Mouse (Mus musculus) lung, embryonic 15.5 days (tissue): ENCODE results near the gene Gm21972. TPM values are rescaled to one million over a fixed set of nuclear protein-coding genes. Genes with fewer than 3 reads are reported as not detected.
A peak's percentile ranks its signal among the peaks of the same experiment; 100 is the strongest.

ENCODE experiments used
- ATAC-seq: fragments of 200-750 bp; cut with Nextera tagmentation; 2 replicates; pipeline ENCODE4 v1.8.0; 2017; ENCODE audit warnings: moderate number of reproducible peaks, borderline replicate concordance; ENCODE audit not compliant: low FRiP score, low TSS enrichment; ENCODE audit errors: extremely low read depth
- H3K27ac ChIP-seq: fragments of 300-500 bp; sonication (generic); 2 replicates; pipeline ENCODE4 v1.5.1; 2015; ENCODE audit warnings: moderate library complexity, mild to moderate bottlenecking, inconsistent platforms
- H3K27me3 ChIP-seq: fragments of 300-500 bp; sonication (generic); 2 replicates; pipeline ENCODE4 v1.6.1; 2015; ENCODE audit warnings: inconsistent platforms
- H3K36me3 ChIP-seq: fragments of 300-500 bp; sonication (generic); 2 replicates; pipeline ENCODE4 v1.6.1; 2015; ENCODE audit warnings: inconsistent platforms
- H3K4me1 ChIP-seq: fragments of 300-500 bp; sonication (generic); 2 replicates; pipeline ENCODE4 v1.6.1; 2015; ENCODE audit warnings: inconsistent platforms
- H3K4me2 ChIP-seq: fragments of 300-500 bp; sonication (generic); 2 replicates; pipeline ENCODE4 v1.6.1; 2015; ENCODE audit warnings: inconsistent platforms, mild to moderate bottlenecking, moderate library complexity
- H3K4me3 ChIP-seq: fragments of 300-500 bp; sonication (generic); 2 replicates; pipeline ENCODE4 v1.5.1; 2015; ENCODE audit warnings: mild to moderate bottlenecking, inconsistent platforms
- H3K9ac ChIP-seq: fragments of 300-500 bp; sonication (generic); 2 replicates; pipeline ENCODE4 v1.6.1; 2015; ENCODE audit warnings: inconsistent platforms
- H3K9me3 ChIP-seq: fragments of 300-500 bp; sonication (generic); 2 replicates; pipeline ENCODE4 v1.6.1; 2016; ENCODE audit warnings: inconsistent platforms
- WGBS: fragments of 180-500 bp; shearing (Covaris S2); methylation state at CpG from one replicate; pipeline ENCODE4 v1.1.7; 2015; 5-methylcytosine and 5-hydroxymethylcytosine counted together
- polyA plus RNA-seq: library from polyadenylated mRNA; unstranded; fragments of >200 nt; fragmentation: Nextera tagmentation; extraction: Ambion mirVana; gene quantifications from 2 replicates; pipeline ENCODE4 v1.2.1, GENCODE M21; 2015

Gm21972 gene
- polyA plus RNA-seq, 1 experiment from 2014 or later = 0.44 TPM

- H3K4me2 ChIP-seq = no peak overlapping the region
- H3K27me3 ChIP-seq = no peaks in the 10 kb centered on the region
- H3K4me1 ChIP-seq = no peaks in the 10 kb centered on the region
- ATAC-seq = no peak
- no peak overlapping the region for H3K4me3 ChIP-seq
- H3K9ac ChIP-seq = no peak overlapping the region
- H3K36me3 ChIP-seq = 0 out of 2 replicates have a peak, but pooled peaks cover 18% of the 10 kb centered on the region
- H3K9me3 ChIP-seq = no peaks in the 10 kb centered on the region
- H3K27ac ChIP-seq = no peak overlapping the region
- 50% methylated on average over 2 of the region's 2 CpGs for WGBS
Measured at GRCm38 (mm10) chr1:86176066-86176465, 42.6 kb downstream of the Gm21972 start.

GRCm38 (mm10) chr1:86178462-86179253 is 45.2 kb downstream of the Gm21972 start:
- no peak overlapping the region for H3K4me2 ChIP-seq
- H3K9ac ChIP-seq = no peak overlapping the region
- H3K36me3 ChIP-seq = 0 out of 2 replicates have a peak, but pooled peaks cover 8% of the 10 kb centered on the region
- ATAC-seq = peak; percentile 44; the same call in 1 of the 2 replicates
- H3K4me1 ChIP-seq = no peaks in the 10 kb centered on the region
- no peaks in the 10 kb centered on the region for H3K9me3 ChIP-seq
- no peaks in the 10 kb centered on the region for H3K27me3 ChIP-seq
- H3K4me3 ChIP-seq = no peak overlapping the region
- no peak overlapping the region for H3K27ac ChIP-seq
- WGBS = 50% methylated on average over 7 of the region's 7 CpGs

- H3K4me1 ChIP-seq = no peaks in the 10 kb centered on the region
- 0 out of 2 replicates have a peak, but pooled peaks cover 1% of the 10 kb centered on the region for H3K36me3 ChIP-seq
- H3K4me2 ChIP-seq = no peak overlapping the region
- peak overlapping the region; percentile 34; the same call in 1 of the 2 replicates for H3K27ac ChIP-seq
- WGBS = 60% methylated on average over 5 of the region's 5 CpGs
- H3K4me3 ChIP-seq = no peak overlapping the region
- H3K27me3 ChIP-seq = no peaks in the 10 kb centered on the region
- no peak for ATAC-seq
- no peaks in the 10 kb centered on the region for H3K9me3 ChIP-seq
- no peak overlapping the region for H3K9ac ChIP-seq
Measured at GRCm38 (mm10) chr1:86182004-86182709, 48.7 kb downstream of the Gm21972 start.

- ATAC-seq = no peak
- no peaks in the 10 kb centered on the region for H3K9me3 ChIP-seq
- 74% methylated on average over 4 of the region's 4 CpGs for WGBS
- no peak overlapping the region for H3K9ac ChIP-seq
- no peak overlapping the region for H3K4me3 ChIP-seq
- no peak overlapping the region for H3K27ac ChIP-seq
- no peak overlapping the region for H3K4me2 ChIP-seq
- H3K4me1 ChIP-seq = no peaks in the 10 kb centered on the region
- no peaks in the 10 kb centered on the region for H3K27me3 ChIP-seq
- no peaks in the 10 kb centered on the region for H3K36me3 ChIP-seq
Measured at GRCm38 (mm10) chr1:86183577-86184263, 50.3 kb downstream of the Gm21972 start.

GRCm38 (mm10) chr1:86186762-86187161 is 53.3 kb downstream of the Gm21972 start:
- 73% methylated on average over 7 of the region's 7 CpGs for WGBS
- Histone ChIP-seq H3K4me2 (no peak overlapping the region), H3K27me3 (no peaks in the 10 kb centered on the region), H3K9me3 (no peaks in the 10 kb centered on the region), H3K4me1 (no peaks in the 10 kb centered on the region), H3K4me3 (no peak overlapping the region), H3K9ac (no peak overlapping the region), H3K27ac (no peak overlapping the region), H3K36me3 (no peaks in the 10 kb centered on the region)
- no peak for ATAC-seq

GRCm38 (mm10) chr1:86187856-86188255 is 54.4 kb downstream of the Gm21972 start:
- Histone ChIP-seq H3K9ac (no peak overlapping the region), H3K9me3 (no peaks in the 10 kb centered on the region), H3K36me3 (no peaks in the 10 kb centered on the region), H3K4me3 (no peak overlapping the region), H3K27ac (no peak overlapping the region), H3K27me3 (no peaks in the 10 kb centered on the region), H3K4me2 (no peak overlapping the region), H3K4me1 (no peaks in the 10 kb centered on the region)
- no peak for ATAC-seq
- 60% methylated on average over 2 of the region's 2 CpGs for WGBS

GRCm38 (mm10) chr1:86188271-86188670 is 54.8 kb downstream of the Gm21972 start:
- H3K4me2 ChIP-seq = no peak overlapping the region
- no peak overlapping the region for H3K4me3 ChIP-seq
- no peaks in the 10 kb centered on the region for H3K9me3 ChIP-seq
- H3K27me3 ChIP-seq = no peaks in the 10 kb centered on the region
- no peak overlapping the region for H3K9ac ChIP-seq
- H3K36me3 ChIP-seq = no peaks in the 10 kb centered on the region
- H3K27ac ChIP-seq = no peak overlapping the region
- WGBS = 81% methylated on average over 2 of the region's 2 CpGs
- ATAC-seq = no peak
- H3K4me1 ChIP-seq = no peaks in the 10 kb centered on the region

- H3K27ac ChIP-seq = no peak overlapping the region
- H3K9ac ChIP-seq = no peak overlapping the region
- H3K27me3 ChIP-seq = no peaks in the 10 kb centered on the region
- no peaks in the 10 kb centered on the region for H3K36me3 ChIP-seq
- H3K4me1 ChIP-seq = no peaks in the 10 kb centered on the region
- WGBS = 78% methylated on average over 6 of the region's 6 CpGs
- ATAC-seq = no peak
- H3K9me3 ChIP-seq = no peaks in the 10 kb centered on the region
- H3K4me3 ChIP-seq = no peak overlapping the region
- no peak overlapping the region for H3K4me2 ChIP-seq
Measured at GRCm38 (mm10) chr1:86189034-86189702, 55.7 kb downstream of the Gm21972 start.

- Histone ChIP-seq H3K9me3 (no peaks in the 10 kb centered on the region), H3K4me2 (no peak overlapping the region), H3K36me3 (no peaks in the 10 kb centered on the region), H3K27me3 (no peaks in the 10 kb centered on the region), H3K4me3 (no peak overlapping the region), H3K9ac (no peak overlapping the region), H3K27ac (no peak overlapping the region), H3K4me1 (no peaks in the 10 kb centered on the region)
- WGBS = 80% methylated on average over 6 of the region's 6 CpGs
- ATAC-seq = no peak
Measured at GRCm38 (mm10) chr1:86190843-86191242, 57.4 kb downstream of the Gm21972 start.

GRCm38 (mm10) chr1:86194044-86194443 is 60.6 kb downstream of the Gm21972 start:
- Histone ChIP-seq H3K9ac (no peak overlapping the region), H3K4me3 (no peak overlapping the region), H3K27me3 (no peaks in the 10 kb centered on the region), H3K27ac (no peak overlapping the region), H3K36me3 (peaks cover 8% of the 10 kb centered on the region; the same call in 1 of the 2 replicates), H3K4me1 (no peaks in the 10 kb centered on the region), H3K9me3 (no peaks in the 10 kb centered on the region), H3K4me2 (no peak overlapping the region)
- WGBS = 80% methylated on average over 7 of the region's 7 CpGs
- no peak for ATAC-seq

- no peak overlapping the region for H3K4me3 ChIP-seq
- no peaks in the 10 kb centered on the region for H3K9me3 ChIP-seq
- ATAC-seq = no peak
- H3K4me2 ChIP-seq = no peak overlapping the region
- peaks cover 31% of the 10 kb centered on the region; the same call in 1 of the 2 replicates for H3K36me3 ChIP-seq
- 84% methylated on average over 6 of the region's 6 CpGs for WGBS
- no peak overlapping the region for H3K27ac ChIP-seq
- H3K9ac ChIP-seq = no peak overlapping the region
- no peaks in the 10 kb centered on the region for H3K27me3 ChIP-seq
- H3K4me1 ChIP-seq = no peaks in the 10 kb centered on the region
Measured at GRCm38 (mm10) chr1:86198276-86198675, 64.8 kb downstream of the Gm21972 start.
